Mouse (Mus musculus) lung, postnatal 25 days (tissue): ENCODE results near the gene Dnajc17.

Experiments used
- DNase-seq: peaks from one replicate; pipeline ENCODE4 v3.0.0; 2022; ENCODE audit warnings: low spot score

Dnajc17 gene

GRCm38 (mm10) chr2:119198049-119198448, 10.5 kb downstream of the Dnajc17 start:
- DNase-seq = no peak

- DNase-seq = no peak
Measured at GRCm38 (mm10) chr2:119197493-119197892, 11.1 kb downstream of the Dnajc17 start.

- no peak for DNase-seq
Measured at GRCm38 (mm10) chr2:119196316-119197108, 12.1 kb downstream of the Dnajc17 start.

- no peak for DNase-seq
Measured at GRCm38 (mm10) chr2:119194140-119194539, 14.5 kb downstream of the Dnajc17 start.

GRCm38 (mm10) chr2:119190969-119191368, 17.6 kb downstream of the Dnajc17 start:
- DNase-seq = no peak

GRCm38 (mm10) chr2:119189029-119189710, 19.4 kb downstream of the Dnajc17 start:
- DNase-seq = peak; percentile 83

GRCm38 (mm10) chr2:119182914-119183313, 25.7 kb downstream of the Dnajc17 start:
- no peak for DNase-seq

- DNase-seq = no peak
Measured at GRCm38 (mm10) chr2:119177384-119177939, 31.1 kb downstream of the Dnajc17 start.

GRCm38 (mm10) chr2:119176761-119177160, 31.8 kb downstream of the Dnajc17 start:
- DNase-seq = no peak

GRCm38 (mm10) chr2:119175614-119176013, 33.0 kb downstream of the Dnajc17 start:
- DNase-seq = no peak

- DNase-seq = no peak
Measured at GRCm38 (mm10) chr2:119174866-119175265, 33.7 kb downstream of the Dnajc17 start.

- DNase-seq = no peak
Measured at GRCm38 (mm10) chr2:119173991-119174651, 34.5 kb downstream of the Dnajc17 start, which contains the start of gene Gm14137. TSS of gene Gm14137 (plus strand) at chr2:119174509.

- DNase-seq = peak; percentile 76
Measured at GRCm38 (mm10) chr2:119172862-119173576, 35.6 kb downstream of the Dnajc17 start.

- DNase-seq = no peak
Measured at GRCm38 (mm10) chr2:119172446-119172845, 36.1 kb downstream of the Dnajc17 start.

- DNase-seq = no peak
Measured at GRCm38 (mm10) chr2:119171574-119171973, 37.0 kb downstream of the Dnajc17 start.

- no peak for DNase-seq
Measured at GRCm38 (mm10) chr2:119170282-119170681, 38.3 kb downstream of the Dnajc17 start.

- no peak for DNase-seq
Measured at GRCm38 (mm10) chr2:119167866-119168256, 40.7 kb downstream of the Dnajc17 start.

GRCm38 (mm10) chr2:119166901-119167865, 41.4 kb downstream of the Dnajc17 start, which contains the start of gene Gchfr:
TSS of gene Gchfr (plus strand) at chr2:119167773.
- DNase-seq = peak; percentile 59

- no peak for DNase-seq
Measured at GRCm38 (mm10) chr2:119165401-119165800, 43.2 kb downstream of the Dnajc17 start.

GRCm38 (mm10) chr2:119163999-119164398, 44.6 kb downstream of the Dnajc17 start:
- no peak for DNase-seq
